Mouse (Mus musculus): ENCODE results near the gene 1700020N01Rik. TPM values are rescaled to one million over a fixed set of nuclear protein-coding genes. Genes with fewer than 3 reads are reported as not detected.
A peak's percentile ranks its signal among the peaks of the same experiment; 100 is the strongest.

The 1700020N01Rik gene
- total RNA-seq (2015) = not detected in 2 replicates
- total RNA-seq (2017) = not detected in 2 replicates

DNA sequence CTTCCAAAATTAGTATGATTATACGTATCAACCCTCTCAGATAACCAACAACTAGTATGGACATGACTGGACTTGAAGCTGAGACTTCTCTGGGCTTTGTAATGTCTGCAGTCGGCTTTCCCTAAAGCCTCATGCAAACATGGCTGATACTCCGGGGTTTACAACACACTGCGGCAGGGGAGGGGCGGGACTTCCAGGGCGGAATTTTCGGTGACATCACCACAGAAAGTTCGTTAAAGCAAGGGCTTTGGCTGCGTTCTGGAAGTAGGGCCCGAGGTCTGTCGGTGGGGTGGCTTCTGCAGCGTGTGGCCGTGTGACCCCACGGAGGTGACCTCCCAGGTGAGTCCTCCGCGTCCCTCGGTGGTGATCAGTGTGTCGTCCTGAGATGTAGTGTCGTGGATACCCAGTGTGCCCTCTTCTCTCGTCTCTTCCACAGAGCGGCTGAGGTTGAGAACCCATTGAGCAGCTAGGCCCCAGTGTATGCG lies at the start of gene 1700020N01Rik:
TSS of gene 1700020N01Rik (plus strand) at position 250 of the 485 bp plus-strand sequence.
- no peak for ATAC-seq (replicated peaks; ENCODE audit: poor library complexity)

DNA sequence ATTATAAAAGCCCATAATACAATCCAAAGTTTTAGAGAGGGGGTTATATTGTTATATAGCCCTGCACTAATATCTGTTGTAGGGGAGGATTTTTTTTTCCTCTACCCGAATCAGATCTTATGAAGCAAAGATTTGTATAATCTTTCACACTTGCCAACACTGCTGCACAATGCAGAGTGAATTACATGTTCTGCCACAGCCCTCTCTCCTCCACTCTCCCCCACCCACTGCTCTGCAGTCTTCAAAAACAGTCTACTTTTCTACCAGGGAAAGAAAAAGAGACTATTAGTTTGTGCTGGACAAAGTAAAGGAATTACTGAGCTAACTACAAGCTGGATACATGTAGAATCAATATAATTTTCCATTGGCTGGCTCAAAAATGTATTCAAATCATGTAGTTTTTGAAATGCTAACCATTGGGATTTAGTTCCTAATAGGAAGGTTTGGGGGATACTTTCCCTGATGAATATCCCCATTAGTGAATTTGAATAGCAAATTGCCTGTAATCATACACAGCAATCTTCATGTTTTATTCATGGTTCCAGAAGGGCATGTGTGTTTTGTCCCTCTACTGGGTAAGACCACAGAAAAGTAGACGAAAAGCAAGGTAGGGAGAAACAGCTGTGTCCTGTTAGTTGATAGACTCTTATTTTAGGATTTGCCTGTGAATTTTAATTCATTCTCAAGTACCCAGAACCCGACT lies 49.2 kb upstream of the 1700020N01Rik start:
- no peak for ATAC-seq (replicated peaks; ENCODE audit: poor library complexity)

- peak; percentile 37 for ATAC-seq (replicated peaks; ENCODE audit: poor library complexity)
These were observed 48.2 kb upstream of the 1700020N01Rik start for GRCm38 (mm10) chr10:21544721-21545120.

DNA sequence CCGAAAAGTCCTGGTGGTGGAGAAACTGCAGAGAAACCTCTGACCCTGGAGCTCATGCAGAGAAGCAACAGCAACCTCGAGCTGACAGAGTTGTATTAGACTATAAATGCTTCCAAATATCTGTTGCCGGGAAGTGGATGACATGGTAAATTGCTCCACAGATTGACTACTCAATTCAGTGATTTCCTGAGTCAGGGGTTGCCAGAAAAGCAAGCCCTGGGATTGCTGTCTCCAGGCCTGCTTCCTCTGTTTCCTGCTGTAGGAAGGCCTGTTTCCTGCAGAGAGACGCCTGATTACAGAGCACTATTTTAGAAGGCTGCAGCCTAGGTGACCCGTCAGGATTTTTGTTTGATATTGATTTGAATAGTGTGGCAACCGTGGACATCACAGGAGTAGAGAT lies 47.5 kb upstream of the 1700020N01Rik start:
- ATAC-seq (replicated peaks; ENCODE audit: poor library complexity) = no peak

DNA sequence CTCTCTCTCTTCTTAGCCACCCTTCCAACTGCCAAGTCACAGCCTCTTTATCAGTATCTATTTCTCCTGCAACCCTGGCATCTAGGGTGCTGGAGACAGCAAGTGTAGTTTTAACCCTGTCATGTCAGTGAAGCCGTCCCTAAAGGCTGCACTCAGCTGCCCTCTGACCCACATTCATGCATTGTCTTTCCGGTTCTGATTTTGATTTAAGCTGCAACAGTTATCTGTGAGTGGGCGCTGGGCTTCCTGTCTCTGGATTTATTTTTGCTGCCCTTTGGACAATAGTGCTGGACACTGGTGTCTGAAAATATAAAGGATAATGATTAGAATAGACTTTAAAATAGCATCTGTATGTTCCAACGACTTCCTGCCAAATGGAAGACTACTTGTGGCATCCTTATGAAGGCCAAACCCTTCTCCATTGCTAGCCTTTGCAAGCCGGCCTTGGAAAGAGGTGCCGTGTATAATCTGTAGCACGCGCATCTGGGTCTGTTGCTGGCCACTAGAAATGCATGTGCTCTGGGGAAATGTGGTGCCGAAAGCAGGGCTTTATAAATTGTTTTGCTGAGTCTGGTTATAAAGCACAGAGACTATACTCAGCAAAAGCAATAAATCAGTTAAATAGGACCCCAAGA lies 44.0 kb upstream of the 1700020N01Rik start:
- no peak for ATAC-seq (replicated peaks; ENCODE audit: poor library complexity)

- ATAC-seq (replicated peaks; ENCODE audit: poor library complexity) = no peak
These were observed 39.8 kb upstream of the 1700020N01Rik start for GRCm38 (mm10) chr10:21552967-21553682.

- no peak for ATAC-seq (replicated peaks; ENCODE audit: poor library complexity)
These were observed 39.3 kb upstream of the 1700020N01Rik start for GRCm38 (mm10) chr10:21553683-21554035.

DNA sequence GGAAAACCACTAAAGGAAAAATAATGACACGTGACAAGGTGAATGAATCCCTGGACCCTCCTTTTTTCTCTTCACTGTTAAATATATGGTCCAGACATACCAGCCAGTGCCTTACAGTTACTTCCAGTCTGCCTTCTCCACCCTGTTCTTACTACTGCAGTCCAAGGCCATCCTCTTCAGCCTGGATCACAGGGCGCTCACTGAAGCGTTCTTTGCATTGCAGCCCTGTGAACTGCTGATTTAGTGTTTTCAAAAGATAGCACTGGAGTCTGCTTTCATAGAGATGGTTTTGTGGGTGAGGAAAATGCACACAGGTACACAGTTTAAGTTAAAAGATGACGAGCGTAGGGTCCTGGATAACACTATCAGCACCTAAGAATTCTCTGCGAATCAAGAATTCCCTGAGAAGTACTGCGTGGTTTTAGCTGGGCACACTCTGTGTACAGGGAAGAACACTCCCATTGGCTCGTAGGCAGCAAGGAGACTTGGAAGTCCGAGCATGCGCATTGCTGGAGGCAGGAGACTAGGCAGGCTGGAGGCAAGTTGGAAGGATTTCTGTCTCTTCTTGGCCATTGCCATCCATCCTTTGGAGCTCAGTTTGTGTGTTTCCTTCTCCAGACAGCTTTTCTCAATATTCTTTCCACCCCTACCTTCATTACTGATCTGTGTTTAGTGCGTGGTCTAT lies 37.9 kb upstream of the 1700020N01Rik start:
- no peak for ATAC-seq (replicated peaks; ENCODE audit: poor library complexity)

DNA sequence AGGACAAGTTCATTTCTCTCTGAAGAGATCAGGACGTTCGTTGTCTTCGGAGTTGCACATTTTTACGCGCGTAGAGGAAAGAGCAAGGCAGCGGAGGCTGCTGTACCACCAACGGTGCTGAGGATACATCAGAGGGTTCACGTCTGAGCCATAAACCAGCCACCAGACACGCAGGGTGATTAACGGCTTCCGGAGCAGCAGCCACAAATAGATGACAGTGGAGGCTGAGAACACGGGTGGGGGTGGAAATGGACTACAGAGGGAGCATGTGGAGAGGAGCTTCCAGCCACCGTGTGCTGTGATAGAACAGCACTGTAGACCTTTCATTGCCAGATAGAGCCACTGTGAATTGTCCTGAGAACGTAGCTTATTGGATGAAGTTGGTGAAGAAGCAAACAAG lies 33.2 kb upstream of the 1700020N01Rik start:
- ATAC-seq (replicated peaks; ENCODE audit: poor library complexity) = peak; percentile 46

DNA sequence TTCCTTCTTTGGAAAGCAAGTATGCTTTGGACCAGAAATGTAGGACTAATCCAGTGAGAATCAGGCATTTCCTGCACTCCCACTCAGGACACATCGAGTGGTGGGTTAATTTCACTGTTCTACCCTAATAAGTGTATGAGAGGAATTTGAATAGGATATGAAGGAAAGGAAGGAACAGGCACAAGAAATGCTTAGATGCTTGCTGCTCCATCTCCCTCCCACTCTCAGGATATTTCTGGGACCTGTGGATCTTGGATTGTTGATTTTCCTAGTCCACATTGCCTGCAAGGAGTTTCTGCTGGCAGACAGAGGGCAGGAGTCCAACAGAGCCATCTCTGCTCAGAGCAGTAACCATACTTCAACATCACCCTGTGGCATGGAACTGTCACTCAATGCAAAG lies 31.8 kb upstream of the 1700020N01Rik start:
- ATAC-seq (replicated peaks; ENCODE audit: poor library complexity) = no peak

- peak; percentile 57 for ATAC-seq (replicated peaks; ENCODE audit: poor library complexity)
These were observed 29.5 kb upstream of the 1700020N01Rik start for GRCm38 (mm10) chr10:21563446-21563845.

DNA sequence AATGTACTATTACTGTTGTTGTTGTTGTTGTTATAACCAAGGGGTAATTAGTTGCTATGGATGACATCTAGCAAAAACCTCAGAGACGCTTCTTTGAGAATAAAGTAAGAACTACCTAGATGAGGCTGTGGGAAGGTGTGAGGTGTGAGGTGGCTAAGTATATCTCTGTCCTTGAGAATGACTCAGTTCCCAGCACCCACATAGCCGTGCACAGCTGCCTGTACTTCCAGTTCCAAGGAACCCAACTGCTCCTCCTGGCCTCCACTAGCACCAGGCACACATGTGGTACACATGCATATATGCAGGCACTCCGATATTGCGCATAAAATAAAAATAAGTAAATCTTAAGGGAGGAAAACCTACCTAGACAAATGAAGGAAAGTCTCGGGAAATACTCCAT lies 28.8 kb upstream of the 1700020N01Rik start:
- no peak for ATAC-seq (replicated peaks; ENCODE audit: poor library complexity)

GRCm38 (mm10) chr10:21566074-21566473 lies 26.9 kb upstream of the 1700020N01Rik start:
- ATAC-seq (replicated peaks; ENCODE audit: poor library complexity) = peak; percentile 52; the same call in 1 of the 2 replicates

GRCm38 (mm10) chr10:21571615-21572014 lies 21.3 kb upstream of the 1700020N01Rik start:
- no peak for ATAC-seq (replicated peaks; ENCODE audit: poor library complexity)

GRCm38 (mm10) chr10:21573713-21574112 lies 19.2 kb upstream of the 1700020N01Rik start:
- no peak for ATAC-seq (replicated peaks; ENCODE audit: poor library complexity)

- ATAC-seq (replicated peaks; ENCODE audit: poor library complexity) = no peak
These were observed 17.1 kb upstream of the 1700020N01Rik start for GRCm38 (mm10) chr10:21575806-21576378.

- no peak for ATAC-seq (replicated peaks; ENCODE audit: poor library complexity)
These were observed 15.1 kb upstream of the 1700020N01Rik start for GRCm38 (mm10) chr10:21577798-21578197.

GRCm38 (mm10) chr10:21581546-21581945 lies 11.4 kb upstream of the 1700020N01Rik start:
- no peak for ATAC-seq (replicated peaks; ENCODE audit: poor library complexity)

- no peak for ATAC-seq (replicated peaks; ENCODE audit: poor library complexity)
These were observed 5.9 kb upstream of the 1700020N01Rik start for GRCm38 (mm10) chr10:21587041-21587440.

GRCm38 (mm10) chr10:21588007-21588852 lies 4.7 kb upstream of the 1700020N01Rik start:
- ATAC-seq (replicated peaks; ENCODE audit: poor library complexity) = no peak
